Mouse (Mus musculus) thymus, adult 2 months (tissue): ENCODE measurements around the gene Brox. TPM values are rescaled to one million over a fixed set of nuclear protein-coding genes. Genes with fewer than 3 reads are reported as not detected.
"Not testable (repeated sequence)": the region's sequence is repeated elsewhere in the genome, so short reads cannot be mapped to it uniquely, and the experiment has no call there.

Experiments used
- DNase-seq: peaks from one replicate; pipeline ENCODE4 v3.0.0; 2021
- H3K27ac ChIP-seq: fragments of 200-500 bp; 2 replicates; pipeline ENCODE4 v1.5.1; 2012; ENCODE audit warnings: low read length, control low read depth; ENCODE audit not compliant: control insufficient read depth, insufficient read depth
- H3K27me3 ChIP-seq: fragments of 200-500 bp; 2 replicates; pipeline ENCODE4 v1.6.1; 2012; ENCODE audit warnings: mild to moderate bottlenecking, low read length, moderate library complexity, mixed read lengths; ENCODE audit not compliant: control insufficient read depth, insufficient read depth
- H3K36me3 ChIP-seq: fragments of 200-500 bp; 2 replicates; pipeline ENCODE4 v1.6.1; 2012; ENCODE audit warnings: mild to moderate bottlenecking, low read length, moderate library complexity; ENCODE audit not compliant: control insufficient read depth, insufficient read depth
- H3K4me1 ChIP-seq: fragments of 200-500 bp; replicated peaks from 2 replicates; pipeline ENCODE4 v1.6.1; 2012; ENCODE audit warnings: low read length; ENCODE audit not compliant: control insufficient read depth, insufficient read depth
- H3K4me3 ChIP-seq: fragments of 200-500 bp; 2 replicates; pipeline ENCODE4 v1.5.1; 2012; ENCODE audit warnings: mild to moderate bottlenecking, low read length, control low read depth, moderate library complexity; ENCODE audit not compliant: control insufficient read depth, insufficient read depth
- CTCF ChIP-seq: fragments of 200-500 bp; IDR thresholded peaks from 2 replicates; pipeline ENCODE4 v1.5.1; 2012; ENCODE audit warnings: mild to moderate bottlenecking, control low read depth, low read length, moderate library complexity, borderline replicate concordance; ENCODE audit not compliant: control insufficient read depth, poor library complexity, insufficient read depth; ENCODE audit errors: extremely low read depth
- POLR2A ChIP-seq: fragments of 200-500 bp; IDR thresholded peaks from 2 replicates; pipeline ENCODE4 v1.6.1; 2012; ENCODE audit warnings: mild to moderate bottlenecking, low read length, control low read depth, moderate library complexity; ENCODE audit not compliant: control insufficient read depth, poor library complexity, insufficient read depth; ENCODE audit errors: extremely low read depth
- WGBS: fragments of 180-500 bp; shearing (Covaris S2); methylation state at CpG from one replicate; pipeline ENCODE4 v1.1.7; 2018; 5-methylcytosine and 5-hydroxymethylcytosine counted together
- polyA plus RNA-seq: library from polyadenylated mRNA; depleted of rRNA; stranded (reverse); fragments of >200 nt; gene quantifications from 2 replicates; pipeline ENCODE4 v1.2.3, GENCODE M21; 2012; rRNA removed

The Brox gene
- 30.8 and 34.2 TPM in 2 replicates for polyA plus RNA-seq

- peak; percentile 97 for DNase-seq
- Histone ChIP-seq H3K4me3 (peak within 1 kb of the TSS; percentile 79), H3K4me1 (peaks cover 5% of the 10 kb centered on the region; the same call in 1 of the 2 replicates), H3K27ac (peak within 1 kb of the TSS; percentile 79), H3K27me3 (no peaks in the 10 kb centered on the region), H3K36me3 (peaks cover 13% of the 10 kb centered on the region)
- peak; percentile 64 for TF ChIP-seq POLR2A
- TF ChIP-seq CTCF = no peak; the same call in 1 of the 2 replicates
- WGBS = under 1% methylated on average over 39 of the region's 39 CpGs
Measured at GRCm38 (mm10) chr1:183296877-183297383, at the start of gene Brox. Gene Brox, minus strand, starts transcription at chr1:183297269.

DNA sequence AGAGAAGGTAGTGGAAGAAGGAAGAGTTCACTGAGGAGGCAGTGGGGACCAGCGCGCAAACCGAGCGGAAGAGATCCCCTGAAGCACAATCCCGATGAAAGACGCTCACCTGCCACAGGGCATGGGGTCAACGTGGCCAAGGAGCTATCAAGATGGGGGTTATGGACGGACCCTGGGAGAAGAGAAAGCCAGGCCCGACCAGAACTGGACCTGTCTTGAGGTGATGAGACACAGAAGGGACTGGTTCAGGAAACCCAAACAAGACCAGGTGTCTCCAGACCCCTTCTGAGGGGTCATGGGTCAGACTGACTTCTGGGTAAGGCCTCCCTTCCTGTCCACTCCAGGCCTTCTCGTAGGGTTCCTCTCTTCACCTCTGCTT, 48.7 kb upstream of the Brox start:
- peak overlapping the region; percentile 76 for H3K27ac ChIP-seq
- H3K4me3 ChIP-seq = peak overlapping the region; percentile 87
- peaks cover 6% of the 10 kb centered on the region for H3K4me1 ChIP-seq
- peaks cover 28% of the 10 kb centered on the region; the same call in 1 of the 2 replicates for H3K36me3 ChIP-seq
- WGBS = 6% methylated on average over 10 of the region's 10 CpGs
- TF ChIP-seq POLR2A (no peak), CTCF (no peak)
- no peaks in the 10 kb centered on the region for H3K27me3 ChIP-seq
- no peak for DNase-seq

- Histone ChIP-seq H3K4me3 (peak overlapping the region; percentile 87), H3K27me3 (no peaks in the 10 kb centered on the region), H3K27ac (peak overlapping the region; percentile 76), H3K36me3 (peaks cover 25% of the 10 kb centered on the region), H3K4me1 (peaks cover 6% of the 10 kb centered on the region)
- peak; percentile 91 for DNase-seq
- WGBS = under 1% methylated on average over 72 of the region's 72 CpGs
- TF ChIP-seq CTCF (no peak), POLR2A (peak; percentile 40; the same call in 1 of the 2 replicates)
Measured at GRCm38 (mm10) chr1:183344886-183345816, 48.1 kb upstream of the Brox start.

DNA sequence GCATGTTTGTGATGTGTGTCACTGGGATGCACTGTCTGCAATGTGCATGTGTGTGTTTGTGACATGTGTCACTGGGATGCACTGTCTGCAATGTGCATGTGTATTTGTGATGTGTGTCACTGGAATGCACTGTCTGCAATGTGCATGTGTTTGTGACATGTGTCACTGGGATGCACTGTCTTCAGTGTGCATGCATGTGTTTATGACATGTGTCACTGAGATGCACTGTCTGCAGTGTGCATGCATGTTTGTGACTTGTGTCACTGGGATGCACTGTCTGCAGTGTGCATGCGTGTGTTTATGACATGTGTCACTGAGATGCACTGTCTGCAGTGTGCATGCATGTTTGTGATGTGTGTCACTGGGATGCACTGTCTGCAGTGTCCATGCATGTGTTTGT, 45.8 kb upstream of the Brox start:
- not testable (repeated sequence) for H3K27ac ChIP-seq, H3K4me3 ChIP-seq, H3K4me1 ChIP-seq, H3K27me3 ChIP-seq, DNase-seq
- peaks cover 28% of the 10 kb centered on the region for H3K36me3 ChIP-seq
- WGBS = 97% methylated on average over 1 of the region's 1 CpGs

- Histone ChIP-seq H3K27ac (no peak overlapping the region), H3K36me3 (peaks cover 77% of the 10 kb centered on the region), H3K4me3 (no peak overlapping the region), H3K4me1 (no peaks in the 10 kb centered on the region), H3K27me3 (no peaks in the 10 kb centered on the region)
- TF ChIP-seq POLR2A (no peak), CTCF (no peak)
- 96% methylated on average over 8 of the region's 8 CpGs for WGBS
- DNase-seq = no peak
Measured at GRCm38 (mm10) chr1:183327171-183327570, 30.1 kb upstream of the Brox start.

DNA sequence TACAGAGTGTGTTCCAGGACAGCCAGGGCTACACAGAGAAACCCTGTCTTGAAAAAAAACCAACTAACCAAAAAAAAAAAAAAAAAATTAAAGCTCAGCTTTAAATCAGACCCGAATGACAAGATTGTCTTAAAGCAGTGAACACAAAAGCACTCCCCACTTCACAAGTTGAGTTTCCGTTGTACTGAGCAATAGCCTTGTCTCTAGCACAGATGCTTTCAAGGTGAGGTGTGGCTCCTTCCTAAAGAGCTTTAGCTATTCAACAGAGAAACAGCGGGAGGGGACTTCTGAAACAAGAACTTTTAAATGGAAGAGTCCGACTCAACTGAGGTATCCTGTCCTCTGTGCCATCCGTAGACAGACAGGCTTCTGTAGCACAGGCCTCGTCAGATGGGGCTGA, 27.4 kb upstream of the Brox start:
- H3K4me1 ChIP-seq = no peaks in the 10 kb centered on the region
- 99% methylated on average over 6 of the region's 6 CpGs for WGBS
- DNase-seq = no peak
- no peaks in the 10 kb centered on the region for H3K27me3 ChIP-seq
- H3K4me3 ChIP-seq = no peak overlapping the region
- H3K27ac ChIP-seq = no peak overlapping the region
- no peak for TF ChIP-seq POLR2A
- no peak for TF ChIP-seq CTCF
- H3K36me3 ChIP-seq = peaks cover 61% of the 10 kb centered on the region

GRCm38 (mm10) chr1:183323923-183324322, 26.9 kb upstream of the Brox start:
- no peak for DNase-seq
- Histone ChIP-seq H3K4me3 (no peak overlapping the region), H3K27me3 (no peaks in the 10 kb centered on the region), H3K4me1 (no peaks in the 10 kb centered on the region), H3K27ac (no peak overlapping the region), H3K36me3 (peaks cover 60% of the 10 kb centered on the region)
- WGBS = 98% methylated on average over 2 of the region's 2 CpGs
- TF ChIP-seq POLR2A = no peak
- no peak for TF ChIP-seq CTCF

DNA sequence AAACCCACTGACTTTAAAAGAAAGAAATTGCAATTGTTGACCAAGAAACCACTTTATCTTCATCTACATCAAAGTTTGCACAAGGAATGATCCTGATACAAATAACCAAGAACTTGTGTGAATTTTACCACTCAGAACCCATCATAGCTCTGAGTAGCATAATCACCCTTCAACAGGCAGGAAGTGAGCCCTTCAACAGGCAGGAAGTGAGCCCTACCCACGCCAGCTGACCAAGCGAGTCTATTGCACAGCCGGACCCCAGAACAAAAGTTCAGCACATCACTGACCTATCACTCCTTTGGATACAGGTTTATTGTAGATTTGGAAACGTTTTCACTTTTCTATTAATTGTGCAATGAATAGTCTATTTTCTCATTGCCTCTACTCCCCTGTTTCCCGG, 25.4 kb upstream of the Brox start:
- WGBS = 87% methylated on average over 5 of the region's 5 CpGs
- not testable (repeated sequence) for DNase-seq, H3K4me1 ChIP-seq, H3K27ac ChIP-seq, H3K27me3 ChIP-seq, H3K4me3 ChIP-seq
- H3K36me3 ChIP-seq = peaks cover 54% of the 10 kb centered on the region
